Mouse (Mus musculus) midbrain, embryonic 15.5 days (tissue): ENCODE measurements around the gene Gpatch4. TPM values are rescaled to one million over a fixed set of nuclear protein-coding genes. Genes with fewer than 3 reads are reported as not detected.

Experiments
- polyA plus RNA-seq: library from polyadenylated mRNA; unstranded; fragments of >200 nt; fragmentation: Nextera tagmentation; extraction: Ambion mirVana; gene quantifications from 2 replicates; pipeline ENCODE4 v1.2.1, GENCODE M21; 2015

Gene Gpatch4
- polyA plus RNA-seq, 1 experiment from 2014 or later: 32.0 TPM

Other genes with a start within 250 kb of the Gpatch4 start
- gene Ntrk1, start 247.9 kb upstream of the Gpatch4 start, polyA plus RNA-seq: 1.0 and 1.6 TPM in 2 replicates
- gene Insrr, start 246.2 kb upstream of the Gpatch4 start, polyA plus RNA-seq: 0.66 and 0.69 TPM in 2 replicates
- gene Pear1, start 218.8 kb upstream of the Gpatch4 start, polyA plus RNA-seq: 8.6 and 9.8 TPM in 2 replicates
- not detected in 2 replicates for gene Sh2d2a, start 196.4 kb upstream of the Gpatch4 start, polyA plus RNA-seq
- gene Prcc, start 157.5 kb upstream of the Gpatch4 start, polyA plus RNA-seq: 15.8 and 17.2 TPM in 2 replicates
- 173 and 190 TPM in 2 replicates for gene Hdgf, start 136.8 kb upstream of the Gpatch4 start, polyA plus RNA-seq
- gene Mrpl24, start 123.6 kb upstream of the Gpatch4 start, polyA plus RNA-seq: 51.5 and 55.4 TPM in 2 replicates
- gene Isg20l2, start 112.8 kb upstream of the Gpatch4 start, polyA plus RNA-seq: 30.5 and 34.9 TPM in 2 replicates
- gene Rrnad1, start 112.4 kb upstream of the Gpatch4 start, polyA plus RNA-seq: 23.0 and 23.2 TPM in 2 replicates
- gene Crabp2, start 94.4 kb upstream of the Gpatch4 start, polyA plus RNA-seq: 44.8 and 52.1 TPM in 2 replicates
- 33.0 and 40.7 TPM in 2 replicates for gene Nes, start 72.0 kb upstream of the Gpatch4 start, polyA plus RNA-seq
- 53.4 and 62.8 TPM in 2 replicates for gene Bcan, start 42.9 kb upstream of the Gpatch4 start, polyA plus RNA-seq
- 0.71 and 0.82 TPM in 2 replicates for gene Hapln2, start 15.5 kb upstream of the Gpatch4 start, polyA plus RNA-seq
- 158 and 159 TPM in 2 replicates for gene Naxe, start 15.4 kb downstream of the Gpatch4 start, polyA plus RNA-seq
- not detected in 2 replicates for gene Ttc24, start 35.2 kb downstream of the Gpatch4 start, polyA plus RNA-seq
- 2.7 and 3.0 TPM in 2 replicates for gene Iqgap3, start 38.9 kb downstream of the Gpatch4 start, polyA plus RNA-seq
- gene Mef2d, start 99.3 kb downstream of the Gpatch4 start, polyA plus RNA-seq: 23.2 and 25.3 TPM in 2 replicates
- 0.14 TPM in 2 replicates for gene Rhbg, start 211.6 kb downstream of the Gpatch4 start, polyA plus RNA-seq
- gene Gm38392, start 244.1 kb downstream of the Gpatch4 start, polyA plus RNA-seq: not detected in 2 replicates